Mouse (Mus musculus) midbrain, postnatal 0 days (tissue): ENCODE data around the gene Erich4. TPM values are rescaled to one million over a fixed set of nuclear protein-coding genes. Genes with fewer than 3 reads are reported as not detected.

Experiments used
- ATAC-seq: fragments of 200-750 bp; cut with Nextera tagmentation; 2 replicates; pipeline ENCODE4 v1.8.0; 2017; ENCODE audit warnings: moderate number of reproducible peaks, mild to moderate bottlenecking, moderate TSS enrichment, moderate library complexity; ENCODE audit not compliant: low FRiP score
- DNase-seq: peaks from one replicate; pipeline ENCODE4 v3.0.0-alpha.2; 2015; ENCODE audit warnings: low spot score
- H3K27ac ChIP-seq: fragments of 300-500 bp; sonication (generic); 2 replicates; pipeline ENCODE4 v1.5.1; 2014; ENCODE audit warnings: low read depth, mild to moderate bottlenecking, low read length, mixed read lengths
- H3K27me3 ChIP-seq: fragments of 300-500 bp; sonication (generic); 2 replicates; pipeline ENCODE4 v1.6.1; 2014; ENCODE audit warnings: low read length, control low read depth, mixed read lengths; ENCODE audit not compliant: insufficient read depth
- H3K36me3 ChIP-seq: fragments of 300-500 bp; sonication (generic); 2 replicates; pipeline ENCODE4 v1.6.1; 2014; ENCODE audit warnings: low read length, control low read depth, mixed read lengths; ENCODE audit not compliant: insufficient read depth
- H3K4me1 ChIP-seq: fragments of 300-500 bp; sonication (generic); 2 replicates; pipeline ENCODE4 v1.6.1; 2014; ENCODE audit warnings: mild to moderate bottlenecking, control low read depth, antibody characterized with exemption, low read length, mixed read lengths; ENCODE audit not compliant: insufficient read depth
- H3K4me2 ChIP-seq: fragments of 300-500 bp; sonication (generic); 2 replicates; pipeline ENCODE4 v1.6.1; 2014; ENCODE audit warnings: low read depth, mild to moderate bottlenecking, low read length, mixed read lengths; ENCODE audit not compliant: poor library complexity, severe bottlenecking
- H3K4me3 ChIP-seq: fragments of 300-500 bp; sonication (generic); 2 replicates; pipeline ENCODE4 v1.5.1; 2014; ENCODE audit warnings: low read depth, mild to moderate bottlenecking, low read length, moderate library complexity
- H3K9ac ChIP-seq: fragments of 300-500 bp; sonication (generic); replicated peaks from 2 replicates; pipeline ENCODE4 v1.6.1; 2014; ENCODE audit warnings: mild to moderate bottlenecking, low read length, moderate library complexity, mixed read lengths; ENCODE audit not compliant: poor library complexity, severe bottlenecking
- H3K9me3 ChIP-seq: fragments of 300-500 bp; sonication (generic); 2 replicates; pipeline ENCODE4 v1.6.1; 2016; ENCODE audit warnings: low read length, control low read depth
- CTCF ChIP-seq: IDR thresholded peaks from 2 replicates; pipeline ENCODE4 v1.5.1; 2016; ENCODE audit warnings: antibody characterized with exemption, mild to moderate bottlenecking
- WGBS: fragments of 180-500 bp; shearing (Covaris S2); extraction: QIAGEN DNeasy Blood & Tissue Kit; methylation state at CpG from one replicate; pipeline ENCODE4 v1.1.7; 2014; 5-methylcytosine and 5-hydroxymethylcytosine counted together
- polyA plus RNA-seq: library from polyadenylated mRNA; unstranded; fragments of >200 nt; fragmentation: Nextera tagmentation; extraction: Ambion mirVana; gene quantifications from 2 replicates; pipeline ENCODE4 v1.2.1, GENCODE M21; 2015
- total RNA-seq: library from RNA; depleted of rRNA; stranded (reverse); fragments of >200 nt; gene quantifications from 2 replicates; pipeline ENCODE4 v1.2.3, GENCODE M21; 2014

Erich4 gene
- total and polyA plus RNA-seq, 2 experiments from 2014 or later, result not detected

GRCm38 (mm10) chr7:25639754-25640153 is 24.1 kb upstream of the Erich4 start:
- TF ChIP-seq CTCF, result no peak
- no peak overlapping the region for H3K9ac ChIP-seq
- peaks cover 51% of the 10 kb centered on the region for H3K36me3 ChIP-seq
- no peaks in the 10 kb centered on the region for H3K9me3 ChIP-seq
- no peak overlapping the region for H3K27ac ChIP-seq
- ATAC-seq (no peak), DNase-seq (no peak)
- H3K4me2 ChIP-seq, result no peak overlapping the region
- 88% methylated on average over 4 of the region's 4 CpGs for WGBS
- no peak overlapping the region for H3K4me3 ChIP-seq
- no peaks in the 10 kb centered on the region for H3K27me3 ChIP-seq
- no peaks in the 10 kb centered on the region for H3K4me1 ChIP-seq

- Histone ChIP-seq H3K27ac (no peak overlapping the region), H3K36me3 (peaks cover 58% of the 10 kb centered on the region), H3K4me3 (no peak overlapping the region), H3K4me2 (no peak overlapping the region), H3K4me1 (no peaks in the 10 kb centered on the region), H3K27me3 (no peaks in the 10 kb centered on the region), H3K9ac (no peak overlapping the region), H3K9me3 (no peaks in the 10 kb centered on the region)
- no peak for TF ChIP-seq CTCF
- ATAC-seq, result no peak
- DNase-seq, result no peak
- 86% methylated on average over 5 of the region's 5 CpGs for WGBS
Observed at GRCm38 (mm10) chr7:25637099-25637498, 21.4 kb upstream of the Erich4 start.

GRCm38 (mm10) chr7:25636373-25636772 is 20.7 kb upstream of the Erich4 start:
- H3K36me3 ChIP-seq, result peaks cover 62% of the 10 kb centered on the region
- WGBS, result 76% methylated on average over 3 of the region's 3 CpGs

GRCm38 (mm10) chr7:25632679-25633078 is 17.0 kb upstream of the Erich4 start:
- WGBS, result 91% methylated on average over 5 of the region's 5 CpGs
- no peak for TF ChIP-seq CTCF
- ATAC-seq, result no peak
- H3K9ac ChIP-seq, result no peak overlapping the region
- peaks cover 13% of the 10 kb centered on the region for H3K27me3 ChIP-seq
- no peak overlapping the region for H3K4me3 ChIP-seq
- H3K4me1 ChIP-seq, result no peaks in the 10 kb centered on the region
- peaks cover 58% of the 10 kb centered on the region for H3K36me3 ChIP-seq
- no peak overlapping the region for H3K4me2 ChIP-seq
- no peak for DNase-seq
- no peaks in the 10 kb centered on the region for H3K9me3 ChIP-seq
- H3K27ac ChIP-seq, result no peak overlapping the region

More at GRCm38 (mm10) chr7:25636373-25636772, 20.7 kb upstream of the Erich4 start:
- H3K4me1 ChIP-seq, result no peaks in the 10 kb centered on the region
- ATAC-seq (no peak), DNase-seq (no peak)
- H3K9ac ChIP-seq, result no peak overlapping the region
- no peaks in the 10 kb centered on the region for H3K27me3 ChIP-seq
- no peak for TF ChIP-seq CTCF
- no peak overlapping the region for H3K4me3 ChIP-seq
- H3K27ac ChIP-seq, result no peak overlapping the region
- no peaks in the 10 kb centered on the region for H3K9me3 ChIP-seq
- H3K4me2 ChIP-seq, result no peak overlapping the region

- H3K9me3 ChIP-seq, result no peaks in the 10 kb centered on the region
- H3K4me3 ChIP-seq, result no peak overlapping the region
- no peaks in the 10 kb centered on the region for H3K4me1 ChIP-seq
- no peak overlapping the region for H3K4me2 ChIP-seq
- TF ChIP-seq CTCF, result no peak
- peaks cover 50% of the 10 kb centered on the region for H3K36me3 ChIP-seq
- H3K9ac ChIP-seq, result no peak overlapping the region
- DNase-seq (no peak), ATAC-seq (no peak)
- no peak overlapping the region for H3K27ac ChIP-seq
- 72% methylated on average over 8 of the region's 8 CpGs for WGBS
- H3K27me3 ChIP-seq, result peaks cover 13% of the 10 kb centered on the region
Observed at GRCm38 (mm10) chr7:25628323-25628620, 12.6 kb upstream of the Erich4 start.

DNA sequence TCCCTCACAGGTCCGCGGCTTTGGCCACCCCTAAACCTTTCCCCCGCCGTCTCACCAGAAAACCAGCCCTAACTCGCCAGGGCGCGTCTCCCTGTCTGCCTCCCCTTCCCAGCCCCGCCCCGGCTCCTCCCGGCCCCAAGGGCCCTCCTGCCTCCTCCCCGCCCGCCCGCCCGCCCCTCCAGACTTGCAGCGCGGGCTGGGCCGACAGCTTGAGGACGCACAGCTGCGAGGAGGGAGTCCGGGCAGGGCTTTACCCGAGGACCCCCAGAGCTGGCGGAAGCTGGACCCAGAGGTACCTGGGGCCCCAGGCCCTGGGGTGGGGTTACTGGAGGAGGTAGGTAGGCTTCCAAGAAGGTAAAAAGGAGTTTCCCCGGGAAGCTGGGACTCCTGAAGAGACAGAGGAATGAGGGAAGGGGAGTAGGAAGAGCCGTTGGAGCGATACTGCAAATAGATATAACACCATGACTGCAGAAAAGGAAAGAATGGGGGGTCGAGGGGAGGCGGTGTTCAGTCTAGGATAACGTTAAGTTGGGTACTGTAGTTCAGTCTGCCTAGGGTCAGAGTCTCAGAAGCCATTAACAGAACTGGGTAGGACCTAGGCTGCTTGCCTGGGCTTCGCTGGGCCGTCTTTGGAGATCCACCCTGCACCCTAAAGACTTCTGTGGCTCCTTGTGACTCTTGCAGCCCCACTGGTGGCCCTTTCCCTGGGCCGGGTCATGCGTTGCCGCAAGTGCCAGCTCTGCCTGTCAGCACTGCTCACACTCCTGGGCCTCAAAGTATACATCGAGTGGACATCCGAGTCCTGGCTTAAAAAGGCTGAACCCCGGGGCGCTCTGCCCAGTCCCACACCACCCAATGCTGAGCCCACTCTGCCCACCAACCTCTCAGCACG is 12.0 kb upstream of the Erich4 start:
- peak overlapping the region; percentile 9; the same call in 1 of the 2 replicates for H3K4me3 ChIP-seq
- H3K27me3 ChIP-seq, result peaks cover 13% of the 10 kb centered on the region
- 19% methylated on average over 33 of the region's 38 CpGs for WGBS
- H3K4me2 ChIP-seq, result peak overlapping the region; percentile 32
- H3K27ac ChIP-seq, result no peak overlapping the region
- H3K4me1 ChIP-seq, result no peaks in the 10 kb centered on the region
- H3K9ac ChIP-seq, result no peak overlapping the region
- no peak for ATAC-seq
- peaks cover 50% of the 10 kb centered on the region for H3K36me3 ChIP-seq
- no peaks in the 10 kb centered on the region for H3K9me3 ChIP-seq
- TF ChIP-seq CTCF, result no peak
- DNase-seq, result no peak
